Mouse (Mus musculus): ENCODE data around the gene Vcp.
A peak's percentile ranks its signal among the peaks of the same experiment; 100 is the strongest.

GRCm38 (mm10) chr4:43045659-43046302, 45.5 kb upstream of the Vcp start, which contains the start of gene Fam214b:
- no peak for TF ChIP-seq CTCF (IDR thresholded peaks at IDR 0.05; ENCODE audit: control insufficient read depth, insufficient read depth, insufficient replicate concordance, low read depth, low read length)
- peak; percentile 43; the same call in 1 of the 2 replicates for TF ChIP-seq POLR2A (IDR thresholded peaks at IDR 0.05; ENCODE audit: control insufficient read depth, low read depth, low read length)
